Mouse (Mus musculus): Measurements from ENCODE around the gene Naa50.

- TF ChIP-seq CTCF (IDR thresholded peaks at IDR 0.05; ENCODE audit: low read depth) (no peak), EP300 (IDR thresholded peaks at IDR 0.05; ENCODE audit: low read depth) (no peak)
Measured at GRCm38 (mm10) chr16:44187172-44187571, 47.5 kb downstream of the Naa50 start.

All from liver, embryonic 14.5 days (tissue).